Mouse (Mus musculus) testis, adult 2 months (tissue): ENCODE data around the gene Taf3.

Source experiments
- CTCF ChIP-seq: fragments of 200-500 bp; IDR thresholded peaks from 2 replicates; pipeline ENCODE4 v1.5.1; 2012; ENCODE audit warnings: low read depth, mild to moderate bottlenecking, inconsistent platforms, low read length, moderate library complexity; ENCODE audit not compliant: control insufficient read depth, insufficient read depth, insufficient replicate concordance
- POLR2A ChIP-seq: fragments of 200-500 bp; IDR thresholded peaks from 2 replicates; pipeline ENCODE4 v1.6.1; 2012; ENCODE audit warnings: low read depth, mild to moderate bottlenecking, inconsistent platforms, low read length, moderate library complexity; ENCODE audit not compliant: control insufficient read depth

DNA sequence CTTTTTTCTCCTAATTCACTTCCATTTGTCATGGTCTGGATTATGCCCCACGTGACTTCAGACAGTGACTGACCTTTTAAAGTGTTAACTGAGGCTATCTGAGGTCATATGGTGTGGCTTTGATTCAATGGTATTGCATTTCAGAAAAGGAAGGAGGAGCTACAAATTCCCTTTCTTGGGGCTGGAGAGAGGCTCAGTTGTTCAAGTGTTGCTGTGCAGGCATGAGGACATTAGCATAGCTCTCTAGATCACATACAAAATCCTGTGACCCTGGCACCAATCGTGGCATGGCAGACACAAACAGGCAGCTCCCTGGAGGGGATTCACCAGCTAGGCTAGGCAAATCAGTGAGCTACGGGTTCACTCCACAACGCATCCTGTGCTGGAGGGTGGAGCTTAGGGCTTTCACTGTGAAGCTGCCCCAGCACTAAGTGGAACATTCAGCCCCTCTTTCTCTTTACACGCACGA lies 62.4 kb downstream of the Taf3 start:
- no peak for TF ChIP-seq CTCF
- TF ChIP-seq POLR2A: no peak
